Mouse (Mus musculus) liver, postnatal 0 days (tissue): ENCODE results near the gene Prrxl1.

Source experiments
- CTCF ChIP-seq: sonication (generic); IDR thresholded peaks from 2 replicates; pipeline ENCODE4 v1.5.1; 2016; ENCODE audit warnings: antibody characterized with exemption, low read depth
- EP300 ChIP-seq: IDR thresholded peaks from 2 replicates; pipeline ENCODE4 v1.6.1; 2016; ENCODE audit warnings: antibody characterized with exemption, low read depth, mild to moderate bottlenecking

GRCm38 (mm10) chr14:32587013-32587784, 12.0 kb upstream of the Prrxl1 start:
- TF ChIP-seq EP300 = no peak
- TF ChIP-seq CTCF = peak; percentile 94
